Comparison of ENCODE assay signal across 9 mouse cellular contexts in genomic region chr10:8195730-8196129, GRCm38 (mm10).
A peak's percentile ranks its signal among the peaks of the same experiment; 100 is the strongest.
DNase-seq lines count a peak whose midpoint lies in the region; ATAC-seq lines count a peak whose summit lies in the region.
"Had no signal": no experiment of that assay in that cellular context is flagged by ENCODE, and none has a peak within 500 bp of the region (broad histone marks: within the 10 kb centered on the region; RNA-seq: fewer than 3 reads in every experiment).

No protein-coding gene starts in this region.

- 58% methylated on average over 6 of the region's 6 CpGs for WGBS in kidney, embryonic 15.5 days
- 39% methylated on average over 6 of the region's 6 CpGs for WGBS in embryonic facial prominence, embryonic 11.5 days
- 51% methylated on average over 6 of the region's 6 CpGs for WGBS in liver, embryonic 11.5 days

- H3K9me3 ChIP-seq in kidney, embryonic 15.5 days (replicated peaks), result no peaks in the 10 kb centered on the region
- H3K9me3 ChIP-seq in embryonic facial prominence, embryonic 11.5 days (replicated peaks; ENCODE audit: control insufficient read depth, low read length), result no peaks in the 10 kb centered on the region
- no peaks in the 10 kb centered on the region for H3K9me3 ChIP-seq in liver, embryonic 11.5 days (ENCODE audit: control insufficient read depth, low read length)

- no peak overlapping the region for H3K4me3 ChIP-seq in kidney, embryonic 15.5 days (replicated peaks)
- H3K4me3 ChIP-seq in embryonic facial prominence, embryonic 11.5 days (ENCODE audit: low read depth, low read length), result no peak overlapping the region
- H3K4me3 ChIP-seq in liver, embryonic 11.5 days (ENCODE audit: low read depth, low read length), result no peak overlapping the region
- H3K4me3 ChIP-seq: layer of hippocampus, adult 2 months had no signal

- no peak overlapping the region for H3K27ac ChIP-seq in kidney, embryonic 15.5 days
- 0 out of 2 replicates have a peak overlapping the region, but pooled peaks have one; percentile 4 for H3K27ac ChIP-seq in embryonic facial prominence, embryonic 11.5 days (replicated peaks; ENCODE audit: low read depth, low read length)
- no peak overlapping the region for H3K27ac ChIP-seq in liver, embryonic 11.5 days (ENCODE audit: low read depth, low read length)
- H3K27ac ChIP-seq: layer of hippocampus, adult 2 months had no signal

- DNase-seq in kidney, postnatal 10 days, result no peak
- DNase-seq in embryonic facial prominence, embryonic 11.5 days (ENCODE audit: low spot score), result no peak
- no peak for DNase-seq in liver, embryonic 11.5 days (ENCODE audit: low spot score)
- no peak for DNase-seq in cerebellum, postnatal 25 days
- no peak for DNase-seq in left cerebral cortex, adult 9 months (ENCODE audit: low spot score in 2 of 2)
- DNase-seq in heart, postnatal 25 days (ENCODE audit: low spot score), result no peak

- ATAC-seq in kidney, embryonic 15.5 days (replicated peaks; ENCODE audit: low FRiP score), result peak; percentile 44
- ATAC-seq in embryonic facial prominence, embryonic 11.5 days (replicated peaks; ENCODE audit: insufficient number of reproducible peaks, low FRiP score, low TSS enrichment, low read depth), result 0 out of 2 replicates have a peak, but pooled peaks have one; percentile 35
- ATAC-seq in hematopoietic stem cell, adult 5-6 weeks (replicated peaks in 1 of 2; ENCODE audit: insufficient read depth in 1 of 2, low FRiP score in 2 of 2, low TSS enrichment in 1 of 2, low read depth in 1 of 2, poor library complexity in 2 of 2, severe bottlenecking in 2 of 2), result peak; percentile 19 to 40; a peak in 3 of 4 replicates
- 0 out of 2 replicates have a peak, but pooled peaks have one; percentile 20 for ATAC-seq in liver, embryonic 11.5 days (replicated peaks; ENCODE audit: low FRiP score)

- H3K4me2 ChIP-seq in kidney, embryonic 15.5 days, result no peak overlapping the region
- no peak overlapping the region for H3K4me2 ChIP-seq in embryonic facial prominence, embryonic 11.5 days (ENCODE audit: low read depth, low read length)
- no peak overlapping the region for H3K4me2 ChIP-seq in liver, embryonic 11.5 days

- intact Hi-C loops in heart, postnatal 25 days (cut with DNase I), result loop anchor here (1.0 to 2.0 kb wide), 2 partner anchors 312 to 385 kb away; no protein-coding TSS in a partner anchor

- H3K27me3 ChIP-seq in kidney, embryonic 15.5 days, result no peaks in the 10 kb centered on the region
- H3K27me3 ChIP-seq in embryonic facial prominence, embryonic 11.5 days (ENCODE audit: control insufficient read depth, insufficient read depth, low read length), result no peaks in the 10 kb centered on the region
- H3K27me3 ChIP-seq in liver, embryonic 11.5 days (replicated peaks; ENCODE audit: control insufficient read depth, insufficient read depth, low read length), result no peaks in the 10 kb centered on the region

- no peaks in the 10 kb centered on the region for H3K36me3 ChIP-seq in kidney, embryonic 15.5 days
- no peaks in the 10 kb centered on the region for H3K36me3 ChIP-seq in embryonic facial prominence, embryonic 11.5 days (replicated peaks; ENCODE audit: control insufficient read depth, insufficient read depth, low read depth, low read length)
- no peaks in the 10 kb centered on the region for H3K36me3 ChIP-seq in liver, embryonic 11.5 days (ENCODE audit: control insufficient read depth, insufficient read depth, low read length)

- 0 out of 2 replicates have a peak, but pooled peaks cover 9% of the 10 kb centered on the region for H3K4me1 ChIP-seq in kidney, embryonic 15.5 days
- no peaks in the 10 kb centered on the region; the same call in 1 of the 2 replicates for H3K4me1 ChIP-seq in embryonic facial prominence, embryonic 11.5 days (ENCODE audit: control insufficient read depth, insufficient read depth, low read length)
- peaks cover 7% of the 10 kb centered on the region for H3K4me1 ChIP-seq in liver, embryonic 11.5 days (replicated peaks; ENCODE audit: control insufficient read depth, insufficient read depth, low read length)

- no peak overlapping the region for H3K9ac ChIP-seq in kidney, embryonic 15.5 days
- no peak overlapping the region for H3K9ac ChIP-seq in embryonic facial prominence, embryonic 11.5 days (replicated peaks; ENCODE audit: low read length)
- no peak overlapping the region for H3K9ac ChIP-seq in liver, embryonic 11.5 days (ENCODE audit: low read depth, low read length)
